Mouse (Mus musculus) heart, adult 8-10 months (tissue): ENCODE measurements around the gene Tmprss6. TPM values are rescaled to one million over a fixed set of nuclear protein-coding genes. Genes with fewer than 3 reads are reported as not detected.

Experiments
- DNase-seq: peaks from one replicate; pipeline ENCODE4 v3.0.0; 2022; ENCODE audit warnings: low spot score
- total RNA-seq, 4 experiments: library from RNA; stranded (reverse); gene quantifications; 2 replicates each; pipeline ENCODE4 v1.2.4; 2022

Tmprss6 gene
- total RNA-seq, 4 experiments from 2014 or later: not detected

- DNase-seq: no peak
Measured at GRCm38 (mm10) chr15:78482518-78482917, 14.1 kb upstream of the Tmprss6 start.

DNA sequence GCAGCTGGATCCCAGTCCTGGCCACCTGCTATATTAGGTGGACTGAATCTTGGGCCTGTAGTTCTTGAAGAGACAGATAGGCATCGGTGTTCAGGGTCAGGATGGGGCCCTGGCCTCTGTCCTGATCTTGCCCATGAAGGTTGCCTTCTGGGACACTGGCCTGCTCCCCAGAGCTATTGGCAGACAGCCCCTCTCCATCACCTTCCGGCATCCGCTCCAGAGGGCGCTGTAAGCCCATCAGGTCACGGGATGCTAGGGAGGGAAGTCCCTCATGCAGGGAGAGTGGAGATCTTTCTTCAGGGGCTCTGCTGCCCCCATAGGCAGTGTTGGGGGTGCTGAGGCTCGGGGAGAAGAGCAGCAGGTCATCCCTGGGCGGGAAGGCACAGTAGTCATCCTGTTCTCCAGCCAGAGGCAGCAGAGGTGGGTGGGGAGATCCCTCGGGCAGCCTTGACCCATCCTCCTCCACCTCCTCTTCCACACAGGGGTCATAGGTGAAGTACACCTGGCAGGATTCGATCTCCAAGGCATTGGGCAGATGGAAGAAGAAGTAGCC, 13.1 kb upstream of the Tmprss6 start:
- no peak for DNase-seq

- no peak for DNase-seq
Measured at GRCm38 (mm10) chr15:78480991-78481390, 12.6 kb upstream of the Tmprss6 start.

DNA sequence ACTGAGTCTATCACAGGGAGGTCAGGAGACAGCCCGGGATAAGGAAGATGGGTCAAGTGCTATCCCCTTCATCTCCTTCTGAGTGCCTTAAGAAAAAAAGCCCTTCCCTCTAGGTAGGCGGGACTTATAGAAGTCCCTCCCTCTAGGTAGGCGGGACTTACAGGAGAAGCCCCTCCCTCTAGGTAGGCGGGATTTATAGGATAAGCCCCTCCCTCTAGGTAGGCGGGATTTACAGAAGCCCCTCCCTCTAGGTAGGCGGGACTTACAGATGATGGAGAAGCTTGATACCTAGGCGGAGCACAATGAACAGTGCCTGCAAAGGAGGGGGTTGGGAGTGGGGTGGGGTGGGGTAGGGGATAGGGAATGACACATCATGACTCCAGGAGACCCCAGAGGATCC, 11.7 kb upstream of the Tmprss6 start:
- no peak for DNase-seq

DNA sequence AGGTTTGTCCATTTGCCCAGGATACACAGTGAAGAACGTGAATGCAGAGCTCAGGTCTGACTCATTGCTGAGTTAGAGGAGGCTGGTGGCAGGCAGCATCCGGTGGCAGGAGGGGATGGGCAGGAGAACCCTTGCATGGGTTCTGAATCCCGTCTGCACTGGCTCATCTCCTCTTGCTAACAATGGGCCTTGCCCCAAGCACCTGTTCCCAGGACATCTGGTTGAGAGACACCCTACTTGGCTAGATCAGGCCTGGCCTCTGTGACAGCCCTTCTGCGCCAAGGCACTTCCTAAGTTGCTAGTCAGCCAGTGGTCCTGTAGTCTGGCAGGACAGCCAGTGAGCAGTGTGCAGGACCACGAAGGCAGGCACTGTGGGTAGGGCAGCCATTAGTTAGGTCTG, 11.0 kb upstream of the Tmprss6 start:
- DNase-seq: no peak

DNA sequence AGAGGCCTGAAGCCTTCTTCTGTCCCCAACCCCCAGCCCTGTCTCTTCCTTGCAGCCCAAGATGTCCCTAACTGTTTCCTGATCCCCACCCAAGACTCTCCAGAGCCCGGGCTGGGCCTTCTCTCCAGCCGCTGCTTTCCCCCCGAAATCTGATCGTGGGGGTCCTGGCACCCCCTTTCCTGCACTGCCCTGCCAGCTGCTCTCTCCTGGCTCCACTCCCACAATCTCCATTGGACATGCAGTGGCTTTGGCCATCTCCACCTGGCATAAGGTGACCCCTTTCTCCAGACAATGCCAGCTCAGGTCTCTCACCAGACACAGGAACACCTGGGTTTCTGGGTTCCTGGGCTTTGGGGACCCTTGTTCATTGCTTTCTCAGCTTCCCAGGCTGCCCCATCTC, 9.6 kb upstream of the Tmprss6 start:
- DNase-seq: no peak

- DNase-seq: no peak
Measured at GRCm38 (mm10) chr15:78476878-78477277, 8.4 kb upstream of the Tmprss6 start.

DNA sequence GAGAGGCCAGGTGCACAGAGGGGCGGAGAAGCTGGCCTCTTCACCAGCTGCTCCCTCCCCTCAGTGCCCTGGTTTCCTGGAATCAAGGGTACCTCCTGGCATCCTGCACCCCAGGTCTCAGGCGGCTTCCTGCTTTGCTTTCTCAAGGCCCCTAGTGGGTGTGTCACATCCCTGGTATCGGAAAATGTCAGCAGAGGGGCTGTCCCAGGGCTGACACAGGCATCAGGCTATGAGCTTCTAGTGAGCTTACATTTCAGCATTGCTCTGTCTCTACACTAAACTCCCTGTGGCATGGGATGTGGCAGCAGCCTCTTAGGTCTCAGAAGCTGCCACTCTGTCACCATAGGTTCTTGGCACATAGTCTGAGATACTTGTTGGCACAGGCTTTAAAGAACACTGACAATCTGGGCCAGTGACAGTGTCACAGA, 7.2 kb upstream of the Tmprss6 start:
- DNase-seq: no peak

GRCm38 (mm10) chr15:78473442-78473841, 5.0 kb upstream of the Tmprss6 start:
- no peak for DNase-seq

- no peak for DNase-seq
Measured at GRCm38 (mm10) chr15:78471902-78472301, 3.5 kb upstream of the Tmprss6 start.

- no peak for DNase-seq
Measured at GRCm38 (mm10) chr15:78470495-78471276, 2.3 kb upstream of the Tmprss6 start.

DNA sequence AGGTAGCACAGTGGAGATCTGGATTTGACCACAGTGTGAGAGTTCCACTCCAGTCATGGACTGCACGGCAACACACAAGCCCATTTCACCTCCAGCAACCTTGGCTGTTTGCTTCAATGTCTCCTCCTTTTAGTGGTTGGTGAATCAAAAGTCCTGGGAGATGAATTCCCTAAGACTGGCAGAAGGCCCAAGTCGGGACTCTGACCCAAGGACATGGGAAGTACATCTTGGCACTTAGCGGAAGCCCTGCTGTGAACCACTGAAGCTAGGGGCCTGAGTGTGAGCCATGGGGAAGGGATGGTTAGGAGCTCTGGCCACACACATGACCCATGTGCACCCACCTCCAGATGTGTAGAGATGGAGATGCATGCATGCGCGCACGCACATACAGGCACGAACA, 864 bp downstream of the Tmprss6 start:
- DNase-seq: no peak

DNA sequence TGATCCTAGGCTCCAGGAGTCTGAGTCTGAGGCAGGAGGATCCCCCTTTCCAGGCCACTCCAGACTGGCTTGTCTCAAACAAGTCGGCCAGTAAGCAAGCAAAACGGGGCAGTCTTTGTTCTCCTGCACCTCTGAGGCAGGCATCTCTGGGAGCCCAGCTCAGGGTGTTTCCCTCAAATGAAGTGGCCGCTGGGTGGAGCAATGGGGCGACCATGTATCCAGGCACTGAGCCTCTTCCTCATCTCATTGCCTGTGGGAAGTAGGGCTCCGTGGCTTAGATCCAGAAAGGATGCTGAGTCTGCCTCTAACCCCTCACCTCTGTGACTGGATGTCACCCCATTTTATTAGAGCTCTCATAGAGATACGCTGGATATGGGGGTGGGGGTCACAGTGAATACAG, 1.6 kb downstream of the Tmprss6 start:
- no peak for DNase-seq

DNA sequence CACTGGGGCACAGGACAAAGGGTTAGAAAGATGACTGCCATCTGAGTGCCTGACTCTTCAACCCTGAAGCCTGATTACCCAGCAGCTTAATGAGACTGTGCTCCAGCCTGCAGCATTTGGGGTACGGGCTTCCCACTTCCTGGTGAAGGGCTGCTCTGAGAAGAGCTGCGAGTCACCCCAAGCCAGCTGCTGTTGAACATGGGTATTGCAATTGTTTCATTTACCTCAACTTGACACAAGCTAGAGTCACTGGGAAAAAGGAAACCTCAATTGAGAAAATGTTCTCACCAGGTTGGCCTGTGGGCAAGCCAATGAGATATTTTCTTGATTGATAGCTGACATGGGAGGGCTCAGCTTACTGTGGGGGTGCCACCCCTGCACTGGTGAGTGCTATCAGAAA, 5.5 kb downstream of the Tmprss6 start:
- no peak for DNase-seq

DNA sequence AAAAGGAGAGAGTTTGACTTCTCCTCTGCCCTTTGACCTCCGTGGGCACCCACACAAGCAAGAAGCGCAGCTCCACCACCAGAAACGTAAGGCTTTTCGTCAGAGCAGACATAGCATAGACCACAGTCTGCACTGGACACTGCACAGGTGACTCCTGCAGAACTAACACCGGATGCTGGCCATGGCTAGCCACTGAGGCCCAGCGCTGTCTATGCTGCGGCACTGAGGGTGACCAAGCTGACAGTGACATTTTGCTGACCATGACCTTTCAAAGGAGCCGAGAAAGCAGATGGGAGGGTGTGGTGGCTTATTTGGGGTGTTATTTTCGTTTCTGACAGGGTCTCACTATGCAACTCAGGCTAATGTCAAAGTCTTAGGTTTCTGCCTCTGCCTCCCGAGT, 11.2 kb downstream of the Tmprss6 start:
- no peak for DNase-seq

GRCm38 (mm10) chr15:78456051-78456450, 12.4 kb downstream of the Tmprss6 start:
- no peak for DNase-seq

DNA sequence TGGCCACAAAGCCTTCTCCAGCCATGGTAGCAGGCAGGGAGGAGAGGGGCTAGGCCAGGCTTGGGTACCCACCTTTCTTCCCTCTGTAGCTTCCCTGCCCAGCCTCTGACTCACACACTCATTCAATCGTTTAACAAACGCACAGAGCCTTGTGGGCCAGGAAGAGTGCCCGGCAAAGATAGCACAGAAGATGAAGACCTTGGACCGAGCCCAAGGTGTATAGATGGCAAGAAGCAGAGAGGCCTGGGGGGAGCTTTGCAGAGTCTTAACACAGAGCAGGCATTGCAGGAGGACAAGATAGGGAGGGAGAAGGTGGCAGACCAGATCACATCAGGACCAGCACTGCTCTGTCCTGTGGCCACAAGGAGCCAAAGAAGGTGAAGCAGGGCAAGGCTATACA, 13.3 kb downstream of the Tmprss6 start:
- no peak for DNase-seq

GRCm38 (mm10) chr15:78452929-78453328, 15.5 kb downstream of the Tmprss6 start:
- DNase-seq: no peak

- DNase-seq: no peak
Measured at GRCm38 (mm10) chr15:78451201-78451600, 17.2 kb downstream of the Tmprss6 start.

DNA sequence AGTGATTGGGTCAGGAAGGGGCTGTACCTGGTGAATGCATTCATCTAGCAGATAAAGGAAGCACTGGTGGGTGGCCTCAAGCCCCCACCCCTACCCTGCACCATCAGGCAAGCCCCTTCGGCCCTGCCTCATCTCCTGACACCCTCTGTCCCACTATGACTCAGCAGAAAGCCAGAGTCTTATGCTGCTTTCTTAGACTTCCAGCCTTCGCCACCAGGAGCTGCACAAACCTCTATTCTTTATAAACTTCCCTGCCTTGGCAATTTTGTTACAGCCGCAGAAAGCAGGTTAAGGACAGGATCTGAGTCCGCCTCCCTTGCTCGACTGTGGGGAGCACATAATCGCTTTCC, 18.0 kb downstream of the Tmprss6 start:
- DNase-seq: no peak

DNA sequence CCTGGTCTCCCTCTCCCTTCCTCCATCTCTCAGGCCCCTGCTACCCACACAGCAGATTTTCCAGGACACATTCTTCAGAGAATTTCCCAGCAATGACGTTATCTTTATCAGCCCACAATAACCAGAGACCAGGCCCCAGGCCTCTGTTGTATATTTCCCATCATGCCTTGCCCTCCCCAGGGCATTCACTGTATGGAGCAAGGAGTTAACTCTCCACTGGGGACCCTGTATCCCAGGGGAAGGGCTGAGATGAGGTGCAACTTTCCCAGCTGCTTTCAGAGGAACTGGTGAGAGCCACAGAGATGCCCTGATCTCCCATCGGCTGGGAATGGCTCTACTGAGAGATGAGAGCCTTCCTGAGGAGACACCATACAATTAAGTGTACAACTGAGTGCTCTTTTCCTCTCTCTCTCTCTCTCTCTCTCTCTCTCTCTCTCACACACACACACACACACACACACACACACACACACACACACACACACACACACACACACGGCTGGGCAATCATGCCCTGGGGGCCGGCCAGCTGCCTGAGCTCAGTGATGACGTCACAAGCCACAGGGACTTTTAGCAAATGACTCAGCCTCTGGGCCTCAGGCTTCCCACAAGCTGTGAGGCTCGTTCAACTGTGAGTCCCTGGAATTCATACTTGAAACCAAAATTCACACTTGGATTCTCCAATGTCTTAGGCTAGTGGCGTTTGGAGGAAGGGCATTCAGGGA, 18.6 kb downstream of the Tmprss6 start:
- no peak for DNase-seq

GRCm38 (mm10) chr15:78449131-78449530, 19.3 kb downstream of the Tmprss6 start:
- DNase-seq: no peak
